Mouse (Mus musculus) ES-Bruce4 (cell line): ENCODE measurements around the gene Arl5b. TPM values are rescaled to one million over a fixed set of nuclear protein-coding genes. Genes with fewer than 3 reads are reported as not detected.
A peak's percentile ranks its signal among the peaks of the same experiment; 100 is the strongest.

Experiments
- H3K27ac ChIP-seq: 2 replicates; pipeline ENCODE4 v1.5.1; 2012; ENCODE audit warnings: low read length, inconsistent platforms; ENCODE audit not compliant: insufficient read depth
- H3K27me3 ChIP-seq: 2 replicates; pipeline ENCODE4 v1.6.1; 2012; ENCODE audit warnings: mild to moderate bottlenecking, low read length, inconsistent platforms; ENCODE audit not compliant: control insufficient read depth, poor library complexity, insufficient read depth, severe bottlenecking
- H3K36me3 ChIP-seq: 2 replicates; pipeline ENCODE4 v1.6.1; 2012; ENCODE audit warnings: inconsistent platforms, mild to moderate bottlenecking, low read length, moderate library complexity; ENCODE audit not compliant: control insufficient read depth, poor library complexity, insufficient read depth, severe bottlenecking
- H3K4me1 ChIP-seq: one replicate; pipeline ENCODE4 v1.8.1; 2011; ENCODE audit warnings: low read length; ENCODE audit not compliant: control insufficient read depth, insufficient read depth
- H3K4me3 ChIP-seq: 2 replicates; pipeline ENCODE4 v1.5.1; 2011; ENCODE audit warnings: low read depth, mild to moderate bottlenecking, low read length
- H3K9ac ChIP-seq: 2 replicates; pipeline ENCODE4 v1.6.1; 2012; ENCODE audit warnings: low read depth, mild to moderate bottlenecking, inconsistent platforms; ENCODE audit not compliant: poor library complexity, severe bottlenecking
- H3K9me3 ChIP-seq: replicated peaks from 2 replicates; pipeline ENCODE4 v1.6.1; 2012; ENCODE audit warnings: mild to moderate bottlenecking, low read length, inconsistent platforms; ENCODE audit not compliant: control insufficient read depth, poor library complexity, insufficient read depth, severe bottlenecking
- CTCF ChIP-seq: IDR thresholded peaks from one replicate; pipeline ENCODE4 v1.8.1; 2011; ENCODE audit warnings: low read depth, low read length
- EP300 ChIP-seq: IDR thresholded peaks from 2 replicates; pipeline ENCODE4 v1.6.1; 2011; ENCODE audit warnings: low read depth, low read length; ENCODE audit not compliant: insufficient read depth
- POLR2A ChIP-seq: IDR thresholded peaks from one replicate; pipeline ENCODE4 v1.8.1; 2011; ENCODE audit warnings: low read length; ENCODE audit not compliant: insufficient read depth
- polyA plus RNA-seq: library from polyadenylated mRNA; stranded (reverse); fragments of >200 nt; gene quantifications from 2 replicates; pipeline ENCODE4 v1.2.4, GENCODE M21; 2011; ENCODE audit warnings: low read depth; ENCODE audit not compliant: missing spikeins, insufficient read depth, insufficient read length

Gene Arl5b
- polyA plus RNA-seq, result 60.4 and 66.9 TPM in 2 replicates

DNA sequence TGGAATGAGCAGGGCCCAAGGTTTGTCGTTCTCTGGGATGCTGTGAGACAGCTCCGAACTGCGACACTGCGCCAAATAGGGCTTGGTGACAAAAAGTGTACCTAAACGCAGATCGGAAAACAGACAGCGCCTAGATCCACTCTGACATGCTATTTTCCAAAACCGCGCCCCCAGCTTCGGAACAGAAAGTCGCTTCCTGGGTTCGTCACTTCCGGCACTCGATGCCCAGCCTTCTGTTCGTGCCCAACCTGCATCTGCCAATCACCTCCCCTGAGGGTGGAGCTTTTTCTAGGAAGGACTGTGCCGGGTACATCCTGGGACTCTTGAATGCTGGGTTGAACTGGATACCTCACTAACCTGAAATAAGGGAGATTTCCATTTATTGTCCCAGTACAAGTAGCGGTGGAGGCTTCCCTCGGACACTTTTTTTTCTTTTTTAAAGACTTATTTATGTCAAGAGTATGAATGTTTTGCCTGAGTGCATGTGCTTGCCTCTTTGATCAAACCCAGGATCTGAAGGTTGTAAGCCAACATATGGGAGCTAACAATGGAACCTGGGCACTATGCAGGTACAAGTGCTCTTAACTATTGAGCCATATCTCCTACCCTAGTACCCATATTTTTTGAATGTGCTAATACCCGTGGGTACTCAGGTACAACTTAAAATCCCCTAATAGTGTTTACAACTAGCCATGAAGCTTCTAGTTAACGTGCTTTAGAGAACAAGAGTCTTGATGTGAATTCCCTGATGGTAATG lies at the start of gene Arl5b:
TSS of gene Arl5b (plus strand) at position 279 of the 757 bp plus-strand sequence.
- H3K27ac ChIP-seq, result no peak within 1 kb of the TSS

DNA sequence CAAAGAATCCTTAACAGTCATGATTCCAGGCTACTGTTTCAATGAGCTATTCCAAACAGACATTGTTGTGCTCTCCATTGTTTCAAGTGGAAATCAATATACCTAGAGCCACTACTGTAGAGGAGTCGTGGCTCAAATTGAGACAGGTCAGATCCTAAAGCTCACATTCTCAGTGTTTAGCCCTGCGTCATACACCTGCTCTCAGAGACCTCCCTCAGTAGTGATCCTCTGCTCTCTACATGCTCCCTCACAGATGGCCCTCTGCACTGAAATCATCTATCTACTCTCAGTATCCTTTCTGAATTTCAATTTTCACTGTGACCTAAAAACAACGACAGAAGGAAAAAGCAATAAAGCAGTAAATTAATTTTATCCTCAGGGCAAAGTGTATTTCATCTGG lies 41.7 kb upstream of the Arl5b start:
- Histone ChIP-seq H3K4me1 (no peaks in the 10 kb centered on the region), H3K27me3 (no peaks in the 10 kb centered on the region), H3K9me3 (no peaks in the 10 kb centered on the region), H3K4me3 (no peak overlapping the region), H3K27ac (no peak overlapping the region), H3K9ac (no peak overlapping the region), H3K36me3 (peaks cover 2% of the 10 kb centered on the region; the same call in 1 of the 2 replicates)
- TF ChIP-seq EP300 (no peak), POLR2A (no peak), CTCF (no peak)

More for the DNA sequence above, at the start of gene Arl5b:
- Histone ChIP-seq H3K27me3 (no peaks in the 10 kb centered on the region), H3K36me3 (no peaks in the 10 kb centered on the region), H3K9me3 (no peaks in the 10 kb centered on the region), H3K4me3 (peak within 1 kb of the TSS; percentile 91), H3K9ac (peak within 1 kb of the TSS; percentile 45), H3K4me1 (no peaks in the 10 kb centered on the region)
- no peak for TF ChIP-seq POLR2A
- no peak for TF ChIP-seq EP300
- TF ChIP-seq CTCF, result no peak

GRCm38 (mm10) chr2:15008072-15008471 lies 41.1 kb upstream of the Arl5b start:
- H3K27ac ChIP-seq, result no peak overlapping the region
- TF ChIP-seq CTCF, result no peak
- TF ChIP-seq EP300, result no peak
- no peak for TF ChIP-seq POLR2A
- no peak overlapping the region for H3K4me3 ChIP-seq
- no peak overlapping the region for H3K9ac ChIP-seq
- no peaks in the 10 kb centered on the region for H3K27me3 ChIP-seq
- H3K9me3 ChIP-seq, result no peaks in the 10 kb centered on the region
- H3K4me1 ChIP-seq, result no peaks in the 10 kb centered on the region
- peaks cover 2% of the 10 kb centered on the region; the same call in 1 of the 2 replicates for H3K36me3 ChIP-seq

DNA sequence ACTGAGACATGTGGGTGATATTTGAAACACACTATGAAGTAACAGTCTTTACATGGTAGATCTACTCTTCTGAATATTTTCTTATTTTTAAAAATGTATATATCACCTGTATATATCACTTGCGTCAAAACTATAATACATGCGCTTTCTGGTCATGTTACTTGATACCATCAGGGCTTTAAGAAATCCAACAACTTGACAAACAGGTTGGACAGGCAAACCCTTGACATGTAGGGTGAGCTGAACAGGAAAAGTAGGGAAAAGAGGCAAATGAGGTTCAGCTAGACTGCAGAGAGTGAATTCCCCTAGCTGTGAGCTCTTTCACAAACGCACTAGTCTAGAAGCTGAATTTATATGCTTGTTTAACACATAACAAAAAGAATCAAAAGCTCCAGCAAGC lies 22.4 kb upstream of the Arl5b start:
- TF ChIP-seq POLR2A (no peak), EP300 (no peak), CTCF (no peak)
- Histone ChIP-seq H3K27me3 (no peaks in the 10 kb centered on the region), H3K9ac (no peak overlapping the region), H3K9me3 (no peaks in the 10 kb centered on the region), H3K36me3 (no peaks in the 10 kb centered on the region), H3K4me1 (no peaks in the 10 kb centered on the region), H3K27ac (no peak overlapping the region), H3K4me3 (no peak overlapping the region)

DNA sequence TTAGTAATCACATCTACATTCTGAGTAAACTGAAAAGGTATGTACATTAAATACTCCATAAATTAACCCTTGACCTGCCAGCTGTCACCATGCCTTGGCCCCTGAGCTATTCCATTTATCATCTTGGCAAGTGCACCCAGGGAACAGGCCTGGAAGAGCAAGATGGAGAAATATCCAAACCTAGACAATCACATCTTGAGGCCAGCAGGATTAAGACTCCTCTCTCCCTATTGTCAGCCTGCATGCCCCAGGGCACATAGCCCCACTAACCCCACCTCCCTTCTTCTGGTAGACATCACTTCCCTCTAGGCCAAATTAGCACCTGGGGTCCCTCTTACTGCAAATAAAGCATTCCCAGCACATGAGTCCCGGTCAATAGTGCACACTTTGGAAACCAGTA lies 21.4 kb upstream of the Arl5b start:
- no peaks in the 10 kb centered on the region for H3K9me3 ChIP-seq
- no peak overlapping the region for H3K4me3 ChIP-seq
- no peak for TF ChIP-seq EP300
- TF ChIP-seq CTCF, result no peak
- TF ChIP-seq POLR2A, result no peak
- no peaks in the 10 kb centered on the region for H3K4me1 ChIP-seq
- H3K27me3 ChIP-seq, result no peaks in the 10 kb centered on the region
- H3K36me3 ChIP-seq, result no peaks in the 10 kb centered on the region
- no peak overlapping the region for H3K27ac ChIP-seq
- no peak overlapping the region for H3K9ac ChIP-seq

DNA sequence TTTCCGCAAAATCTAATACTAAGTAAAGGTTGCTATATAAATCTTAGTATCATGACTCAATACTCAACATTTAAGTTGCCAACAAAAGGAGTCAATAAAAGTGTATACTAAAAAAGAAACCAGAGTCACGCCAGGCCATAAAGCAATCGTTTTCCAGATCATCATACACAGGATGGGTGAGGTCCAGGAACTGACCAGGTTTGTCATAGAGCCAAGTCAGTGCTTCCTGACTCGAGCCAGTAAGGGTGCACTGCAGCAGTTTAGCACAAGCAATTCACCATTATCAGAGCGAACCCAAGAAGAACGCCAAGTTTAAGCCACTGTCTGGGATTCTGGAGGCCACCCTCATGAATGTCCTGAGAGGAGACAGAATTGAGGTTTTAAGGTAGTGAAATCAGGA lies 10.5 kb upstream of the Arl5b start:
- TF ChIP-seq EP300, result no peak
- no peak for TF ChIP-seq CTCF
- no peaks in the 10 kb centered on the region; the same call in 1 of the 2 replicates for H3K36me3 ChIP-seq
- no peak overlapping the region for H3K9ac ChIP-seq

More for the DNA sequence above, 10.5 kb upstream of the Arl5b start:
- H3K9me3 ChIP-seq, result no peaks in the 10 kb centered on the region
- no peak overlapping the region for H3K4me3 ChIP-seq
- H3K27me3 ChIP-seq, result no peaks in the 10 kb centered on the region
- H3K27ac ChIP-seq, result no peak overlapping the region
- H3K4me1 ChIP-seq, result no peaks in the 10 kb centered on the region
